Mouse (Mus musculus) lung, adult 2 months (tissue): ENCODE data around the gene Tatdn3. TPM values are rescaled to one million over a fixed set of nuclear protein-coding genes. Genes with fewer than 3 reads are reported as not detected.

Source experiments
- DNase-seq: peaks from one replicate; pipeline ENCODE4 v3.0.0; 2022
- H3K4me1 ChIP-seq: fragments of 200-500 bp; 2 replicates; pipeline ENCODE4 v1.6.1; 2011; ENCODE audit warnings: low read length; ENCODE audit not compliant: control insufficient read depth, insufficient read depth
- H3K4me3 ChIP-seq: fragments of 200-500 bp; replicated peaks from 2 replicates; pipeline ENCODE3; 2011; ENCODE audit warnings: low read depth, mild to moderate bottlenecking, control low read depth, low read length; ENCODE audit errors: extremely low read depth
- CTCF ChIP-seq: fragments of 200-500 bp; IDR thresholded peaks from 2 replicates; pipeline ENCODE4 v1.5.1; 2011; ENCODE audit warnings: mild to moderate bottlenecking, low read length, control low read depth; ENCODE audit not compliant: insufficient read depth
- POLR2A ChIP-seq: fragments of 200-500 bp; IDR thresholded peaks from 2 replicates; pipeline ENCODE4 v1.6.1; 2011; ENCODE audit warnings: low read depth, mild to moderate bottlenecking, control low read depth, low read length, borderline replicate concordance; ENCODE audit errors: extremely low read depth
- WGBS: fragments of 180-500 bp; shearing (Covaris S2); methylation state at CpG from one replicate; pipeline ENCODE4 v1.1.7; 2018; 5-methylcytosine and 5-hydroxymethylcytosine counted together
- polyA plus RNA-seq: library from polyadenylated mRNA; depleted of rRNA; stranded (reverse); fragments of >200 nt; gene quantifications from 2 replicates; pipeline ENCODE4 v1.2.3, GENCODE M21; 2012; rRNA removed

Tatdn3 gene
- polyA plus RNA-seq, result 3.8 and 6.8 TPM in 2 replicates

- 0 out of 2 replicates have a peak, but pooled peaks have one; percentile 50 for TF ChIP-seq POLR2A
- TF ChIP-seq CTCF, result no peak
- Histone ChIP-seq H3K4me1 (no peaks in the 10 kb centered on the region), H3K4me3 (peak within 1 kb of the TSS; percentile 83)
- WGBS, result under 1% methylated on average over 56 of the region's 56 CpGs
- peak; percentile 91 for DNase-seq
Observed at GRCm38 (mm10) chr1:191062781-191063485, at the start of gene Tatdn3, which contains the start of gene Nsl1. Gene Tatdn3, minus strand, starts transcription at chr1:191062932. Gene Nsl1, plus strand, starts transcription at chr1:191063012.

GRCm38 (mm10) chr1:191111146-191111545 is 48.4 kb upstream of the Tatdn3 start:
- WGBS, result 32% methylated on average over 8 of the region's 8 CpGs
- Histone ChIP-seq H3K4me3 (no peak overlapping the region), H3K4me1 (no peaks in the 10 kb centered on the region)
- no peak for DNase-seq
- TF ChIP-seq CTCF (no peak), POLR2A (no peak)

GRCm38 (mm10) chr1:191109907-191110306 is 47.2 kb upstream of the Tatdn3 start:
- Histone ChIP-seq H3K4me1 (no peaks in the 10 kb centered on the region), H3K4me3 (no peak overlapping the region)
- DNase-seq, result no peak
- 87% methylated on average over 9 of the region's 9 CpGs for WGBS
- TF ChIP-seq CTCF (no peak), POLR2A (no peak)

- DNase-seq, result no peak
- Histone ChIP-seq H3K4me3 (no peak overlapping the region), H3K4me1 (no peaks in the 10 kb centered on the region)
- TF ChIP-seq CTCF, result no peak
- TF ChIP-seq POLR2A, result no peak
- WGBS, result 45% methylated on average over 10 of the region's 10 CpGs
Observed at GRCm38 (mm10) chr1:191107306-191107705, 44.6 kb upstream of the Tatdn3 start.

- H3K4me3 ChIP-seq, result no peak overlapping the region
- DNase-seq, result no peak
- TF ChIP-seq CTCF, result no peak
- no peak for TF ChIP-seq POLR2A
- no peaks in the 10 kb centered on the region for H3K4me1 ChIP-seq
- WGBS, result 81% methylated on average over 9 of the region's 9 CpGs
Observed at GRCm38 (mm10) chr1:191105246-191105645, 42.5 kb upstream of the Tatdn3 start.

- no peak for TF ChIP-seq POLR2A
- no peak for TF ChIP-seq CTCF
- no peak for DNase-seq
- Histone ChIP-seq H3K4me3 (no peak overlapping the region), H3K4me1 (no peaks in the 10 kb centered on the region)
- 80% methylated on average over 15 of the region's 15 CpGs for WGBS
Observed at GRCm38 (mm10) chr1:191102730-191103370, 40.1 kb upstream of the Tatdn3 start.

GRCm38 (mm10) chr1:191099772-191100291 is 37.1 kb upstream of the Tatdn3 start:
- DNase-seq, result no peak
- Histone ChIP-seq H3K4me3 (no peak overlapping the region), H3K4me1 (no peaks in the 10 kb centered on the region)
- WGBS, result 55% methylated on average over 5 of the region's 5 CpGs
- TF ChIP-seq POLR2A, result no peak
- TF ChIP-seq CTCF, result no peak

- no peak for TF ChIP-seq POLR2A
- no peak for TF ChIP-seq CTCF
- 42% methylated on average over 5 of the region's 5 CpGs for WGBS
- DNase-seq, result no peak
Observed at GRCm38 (mm10) chr1:191099114-191099513, 36.4 kb upstream of the Tatdn3 start.

GRCm38 (mm10) chr1:191097802-191098747 is 35.3 kb upstream of the Tatdn3 start, which contains the start of gene Batf3:
Gene Batf3, plus strand, starts transcription at chr1:191097847.
- DNase-seq, result peak; percentile 30
- H3K4me3 ChIP-seq, result peak within 1 kb of the TSS; percentile 64
- no peaks in the 10 kb centered on the region for H3K4me1 ChIP-seq
- WGBS, result under 1% methylated on average over 93 of the region's 95 CpGs
- TF ChIP-seq POLR2A (no peak), CTCF (no peak)

More at GRCm38 (mm10) chr1:191099114-191099513, 36.4 kb upstream of the Tatdn3 start:
- Histone ChIP-seq H3K4me1 (no peaks in the 10 kb centered on the region), H3K4me3 (no peak overlapping the region)
